Mouse (Mus musculus): Measurements from ENCODE around the gene Ccdc59.

DNA sequence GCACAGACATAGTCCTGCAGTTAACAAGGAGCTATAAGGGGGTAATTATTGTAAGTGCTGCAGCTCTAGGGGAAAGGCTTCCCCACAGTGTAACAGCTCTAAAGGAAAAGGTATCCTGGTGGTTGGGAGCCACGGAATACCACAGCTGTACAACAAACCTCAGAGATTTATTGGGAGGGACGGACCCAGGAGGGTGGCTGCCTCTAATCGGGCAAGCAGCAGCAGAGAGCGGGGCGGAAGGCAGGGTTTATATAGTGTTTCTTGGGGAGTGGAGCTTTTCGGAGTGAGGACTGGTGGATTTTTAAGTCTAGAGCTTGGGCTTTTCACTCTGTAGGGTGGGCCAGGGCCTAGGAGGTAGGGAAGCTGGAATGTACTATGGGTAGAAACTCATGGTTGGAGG is 39.7 kb upstream of the Ccdc59 start:
- TF ChIP-seq CTCF (IDR thresholded peaks at IDR 0.05; ENCODE audit: control insufficient read depth, insufficient read depth, insufficient replicate concordance, low read depth, low read length) = no peak
- TF ChIP-seq POLR2A (IDR thresholded peaks at IDR 0.05; ENCODE audit: control insufficient read depth, low read depth, low read length) = no peak

Measured in testis, adult 2 months (tissue).